Mouse (Mus musculus) intestine, embryonic 15.5 days (tissue): ENCODE measurements around the gene Ikzf5. TPM values are rescaled to one million over a fixed set of nuclear protein-coding genes. Genes with fewer than 3 reads are reported as not detected.
"Not testable (repeated sequence)": the region's sequence is repeated elsewhere in the genome, so short reads cannot be mapped to it uniquely, and the experiment has no call there.

Source experiments
- ATAC-seq: fragments of 200-750 bp; cut with Nextera tagmentation; 2 replicates; pipeline ENCODE4 v1.8.0; 2017; ENCODE audit warnings: moderate TSS enrichment, moderate library complexity
- H3K27ac ChIP-seq: fragments of 300-500 bp; sonication (generic); 2 replicates; pipeline ENCODE4 v1.5.1; 2015; ENCODE audit warnings: mild to moderate bottlenecking, inconsistent platforms
- H3K27me3 ChIP-seq: fragments of 300-500 bp; sonication (generic); replicated peaks from 2 replicates; pipeline ENCODE4 v1.6.1; 2015; ENCODE audit warnings: inconsistent platforms
- H3K36me3 ChIP-seq: fragments of 300-500 bp; sonication (generic); 2 replicates; pipeline ENCODE4 v1.6.1; 2015; ENCODE audit warnings: inconsistent platforms
- H3K4me1 ChIP-seq: fragments of 300-500 bp; sonication (generic); replicated peaks from 2 replicates; pipeline ENCODE4 v1.6.1; 2015; ENCODE audit warnings: inconsistent platforms
- H3K4me2 ChIP-seq: fragments of 300-500 bp; sonication (generic); replicated peaks from 2 replicates; pipeline ENCODE4 v1.6.1; 2015; ENCODE audit warnings: mild to moderate bottlenecking, inconsistent platforms
- H3K4me3 ChIP-seq: fragments of 300-500 bp; sonication (generic); replicated peaks from 2 replicates; pipeline ENCODE4 v1.5.1; 2015; ENCODE audit warnings: inconsistent platforms
- H3K9ac ChIP-seq: fragments of 300-500 bp; sonication (generic); 2 replicates; pipeline ENCODE4 v1.6.1; 2015; ENCODE audit warnings: inconsistent platforms
- H3K9me3 ChIP-seq: fragments of 300-500 bp; sonication (generic); 2 replicates; pipeline ENCODE4 v1.6.1; 2016; ENCODE audit warnings: inconsistent platforms
- WGBS: fragments of 180-500 bp; shearing (Covaris S2); methylation state at CpG from one replicate; pipeline ENCODE4 v1.1.7; 2015; 5-methylcytosine and 5-hydroxymethylcytosine counted together
- polyA plus RNA-seq: library from polyadenylated mRNA; unstranded; fragments of >200 nt; fragmentation: Nextera tagmentation; extraction: Ambion mirVana; gene quantifications from 2 replicates; pipeline ENCODE4 v1.2.1, GENCODE M21; 2015

Ikzf5 gene
- polyA plus RNA-seq, result 10.0 and 10.8 TPM in 2 replicates

DNA sequence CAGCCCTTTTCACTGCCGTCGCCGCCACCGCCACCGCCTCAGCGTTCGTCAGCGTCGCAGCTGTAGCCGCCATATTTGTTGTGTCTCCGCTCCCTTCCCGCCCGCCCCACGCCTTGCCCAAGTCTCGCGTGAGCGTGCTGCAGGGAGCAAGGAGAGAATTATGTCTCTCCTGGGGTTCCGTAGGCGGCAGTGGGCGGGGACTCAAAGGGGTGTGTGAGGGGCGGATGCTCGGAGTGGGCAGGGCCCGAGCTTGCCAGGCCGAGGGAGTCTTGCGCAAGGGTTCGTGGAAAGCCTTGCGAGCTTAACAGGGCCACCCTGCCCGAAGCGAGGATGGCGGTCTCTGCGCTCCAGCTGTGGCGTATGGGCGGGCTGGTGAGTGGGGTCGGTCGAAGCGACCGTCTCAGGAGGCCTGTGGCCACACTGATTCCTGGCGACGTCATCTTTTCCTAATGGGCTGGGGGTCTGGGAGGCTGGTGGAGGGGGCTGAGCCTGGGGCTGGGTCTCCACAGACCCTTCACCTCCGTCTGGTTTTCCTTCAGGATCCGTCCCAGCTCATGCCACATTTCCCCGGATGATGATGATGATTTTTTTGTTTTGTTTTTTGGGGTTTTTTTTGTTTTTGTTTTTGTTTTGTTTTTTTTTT is at the start of gene Ikzf5, which contains the start of gene Acadsb:
Gene Ikzf5, minus strand, starts transcription at position 106 of the 643 bp plus-strand sequence.
Gene Acadsb, plus strand, starts transcription at position 186 of the 643 bp plus-strand sequence.
- ATAC-seq, result peak; percentile 98
- Histone ChIP-seq H3K27me3 (no peaks in the 10 kb centered on the region), H3K9me3 (no peaks in the 10 kb centered on the region), H3K4me2 (peak within 1 kb of the TSS; percentile 79), H3K4me3 (peak within 1 kb of the TSS; percentile 96), H3K9ac (peak within 1 kb of the TSS; percentile 96), H3K36me3 (no peaks in the 10 kb centered on the region), H3K27ac (peak within 1 kb of the TSS; percentile 74), H3K4me1 (peaks cover 6% of the 10 kb centered on the region; the same call in 1 of the 2 replicates)
- WGBS, result under 1% methylated on average over 42 of the region's 42 CpGs

DNA sequence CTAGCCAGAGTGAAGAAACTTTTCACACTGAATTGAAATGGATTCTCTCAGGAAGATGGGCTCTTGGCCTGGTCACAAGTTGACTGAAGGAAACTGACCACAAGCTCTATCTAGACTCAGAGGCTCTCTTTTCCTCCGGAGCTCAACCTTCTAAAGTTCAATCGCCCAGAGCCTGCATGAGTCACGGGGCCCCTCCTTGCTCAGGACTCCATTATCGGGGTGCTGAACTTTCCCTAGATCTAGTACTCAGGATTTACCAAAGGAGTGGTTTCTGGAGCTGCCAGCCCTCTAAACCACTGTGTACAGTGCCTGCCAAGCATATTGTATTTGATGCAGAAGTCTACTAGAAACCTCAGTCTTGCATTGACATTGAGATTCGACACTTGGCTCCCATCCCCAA is 46.4 kb upstream of the Ikzf5 start:
- no peaks in the 10 kb centered on the region for H3K9me3 ChIP-seq
- no peak overlapping the region for H3K9ac ChIP-seq
- no peaks in the 10 kb centered on the region for H3K4me1 ChIP-seq
- H3K27me3 ChIP-seq, result no peaks in the 10 kb centered on the region
- no peaks in the 10 kb centered on the region for H3K36me3 ChIP-seq
- WGBS, result 82% methylated on average over 5 of the region's 5 CpGs
- ATAC-seq, result no peak
- H3K4me2 ChIP-seq, result no peak overlapping the region
- no peak overlapping the region for H3K27ac ChIP-seq
- no peak overlapping the region for H3K4me3 ChIP-seq

DNA sequence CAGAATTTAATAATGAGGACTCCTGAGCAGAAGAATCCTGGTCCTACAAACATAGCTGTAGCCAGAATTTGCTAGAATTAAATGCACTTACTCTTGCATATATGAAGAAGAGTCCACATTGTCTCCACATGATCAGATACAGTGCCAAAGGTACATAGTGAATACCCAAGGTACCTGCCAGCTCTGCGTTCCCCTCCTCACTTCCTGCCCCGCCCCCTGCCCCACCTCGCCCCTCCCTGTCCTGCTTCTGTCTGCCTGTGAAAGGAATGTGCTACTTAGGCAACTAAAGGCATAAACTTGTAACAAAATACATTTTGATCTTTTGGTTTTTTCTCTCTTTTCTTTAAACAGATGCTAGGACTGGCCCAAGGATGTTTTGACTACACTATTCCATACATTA is 26.7 kb upstream of the Ikzf5 start:
- Histone ChIP-seq H3K4me3 (no peak overlapping the region), H3K27ac (no peak overlapping the region), H3K27me3 (no peaks in the 10 kb centered on the region), H3K36me3 (no peaks in the 10 kb centered on the region), H3K9me3 (no peaks in the 10 kb centered on the region), H3K4me1 (no peaks in the 10 kb centered on the region), H3K9ac (no peak overlapping the region), H3K4me2 (no peak overlapping the region)
- 45% methylated on average over 3 of the region's 3 CpGs for WGBS
- ATAC-seq, result 0 out of 2 replicates have a peak, but pooled peaks have one; percentile 62

DNA sequence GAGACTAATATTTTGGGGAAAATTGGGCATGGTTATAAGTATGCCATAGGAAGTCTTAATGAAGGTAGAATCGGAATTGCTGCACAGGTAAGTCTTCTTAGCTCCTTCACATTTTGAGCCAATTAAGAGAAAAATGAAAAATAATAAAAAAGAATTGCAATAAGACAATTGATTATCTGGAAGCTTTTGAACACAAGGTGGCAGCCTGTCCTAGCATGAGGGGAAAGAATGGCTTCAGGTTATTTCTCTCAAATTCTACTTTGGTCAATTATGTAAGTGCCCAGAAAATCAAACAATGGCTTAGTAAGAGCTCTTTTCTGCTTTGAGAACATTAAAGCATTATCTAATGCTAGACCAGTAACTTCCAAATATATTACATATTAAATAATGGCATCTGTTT is 24.0 kb upstream of the Ikzf5 start:
- H3K4me3 ChIP-seq, result no peak overlapping the region
- H3K27ac ChIP-seq, result no peak overlapping the region
- H3K4me2 ChIP-seq, result no peak overlapping the region
- no peaks in the 10 kb centered on the region for H3K27me3 ChIP-seq
- H3K4me1 ChIP-seq, result no peaks in the 10 kb centered on the region
- peaks cover 5% of the 10 kb centered on the region; the same call in 1 of the 2 replicates for H3K36me3 ChIP-seq
- H3K9me3 ChIP-seq, result no peaks in the 10 kb centered on the region
- WGBS, result 85% methylated on average over 1 of the region's 1 CpGs
- ATAC-seq, result no peak
- H3K9ac ChIP-seq, result no peak overlapping the region

DNA sequence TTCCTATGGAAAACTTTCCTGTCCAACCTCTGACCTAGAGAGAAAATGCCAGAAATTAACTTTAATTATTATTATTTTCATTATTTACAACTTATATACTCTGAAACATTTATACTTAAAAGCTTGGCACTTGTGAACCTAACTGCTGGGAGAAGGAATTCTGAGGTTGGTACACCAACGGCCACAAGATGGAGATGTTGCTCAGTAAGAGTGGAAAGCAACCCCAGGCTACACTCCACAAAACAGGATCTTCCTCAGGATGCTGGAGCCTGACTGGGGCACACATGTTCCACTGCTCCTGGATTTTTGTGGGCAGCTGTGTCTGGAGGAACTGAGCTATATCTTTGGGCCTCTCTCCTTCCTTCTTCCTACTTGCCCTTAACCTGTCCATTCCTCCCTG is 21.9 kb upstream of the Ikzf5 start:
- Histone ChIP-seq H3K4me2 (no peak overlapping the region), H3K9me3 (no peaks in the 10 kb centered on the region), H3K4me3 (no peak overlapping the region), H3K27ac (no peak overlapping the region), H3K36me3 (peaks cover 5% of the 10 kb centered on the region; the same call in 1 of the 2 replicates), H3K9ac (no peak overlapping the region), H3K4me1 (no peaks in the 10 kb centered on the region), H3K27me3 (no peaks in the 10 kb centered on the region)
- ATAC-seq, result no peak
- WGBS, result 15% methylated on average over 1 of the region's 1 CpGs

DNA sequence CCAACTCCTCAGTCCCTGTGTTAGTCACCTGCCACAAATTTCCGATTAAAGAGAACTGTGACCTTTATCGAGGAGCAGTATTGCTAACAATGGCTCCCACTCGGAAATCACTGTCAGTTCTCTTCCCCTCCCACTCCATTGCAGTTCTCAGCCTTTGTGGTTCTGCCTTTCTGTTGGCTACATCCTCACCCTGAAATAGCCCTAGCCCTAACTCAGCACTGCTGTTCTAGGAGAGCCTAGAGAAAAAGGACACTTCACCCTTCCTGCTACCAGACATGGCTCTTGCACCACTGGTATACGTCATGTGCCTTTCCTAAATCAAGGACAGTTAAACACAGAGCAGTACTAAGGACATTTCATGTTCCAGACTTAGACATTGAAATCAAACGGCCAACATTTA is 17.0 kb upstream of the Ikzf5 start:
- Histone ChIP-seq H3K4me1 (no peaks in the 10 kb centered on the region), H3K36me3 (peaks cover 5% of the 10 kb centered on the region; the same call in 1 of the 2 replicates), H3K4me3 (no peak overlapping the region), H3K27ac (no peak overlapping the region), H3K9me3 (no peaks in the 10 kb centered on the region), H3K4me2 (no peak overlapping the region), H3K9ac (no peak overlapping the region), H3K27me3 (no peaks in the 10 kb centered on the region)
- no peak for ATAC-seq
- WGBS, result 85% methylated on average over 5 of the region's 5 CpGs

DNA sequence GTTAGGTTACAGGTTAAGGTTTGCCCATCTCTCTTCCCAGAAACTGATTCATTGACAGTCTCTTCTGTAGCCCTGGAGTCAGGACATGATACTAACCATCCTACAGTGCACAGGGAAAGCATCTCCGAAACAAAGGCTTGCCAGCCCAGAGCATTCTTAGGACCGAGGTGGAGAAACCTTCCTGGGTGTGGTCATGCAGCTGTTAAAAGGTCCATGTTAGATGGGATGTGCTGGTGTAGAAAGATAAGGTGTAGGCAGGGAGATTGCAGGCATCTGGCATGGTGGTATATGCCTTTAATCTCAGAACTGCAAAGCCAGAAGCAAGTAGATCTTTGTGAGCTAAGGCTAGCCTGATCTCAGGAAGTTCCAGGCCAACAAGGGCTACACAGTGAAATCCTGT is 14.6 kb upstream of the Ikzf5 start:
- no peaks in the 10 kb centered on the region for H3K36me3 ChIP-seq
- no peak overlapping the region for H3K4me2 ChIP-seq
- no peaks in the 10 kb centered on the region for H3K9me3 ChIP-seq
- H3K27me3 ChIP-seq, result no peaks in the 10 kb centered on the region
- 78% methylated on average over 2 of the region's 2 CpGs for WGBS
- no peak overlapping the region for H3K4me3 ChIP-seq
- no peaks in the 10 kb centered on the region for H3K4me1 ChIP-seq
- no peak overlapping the region for H3K9ac ChIP-seq
- peak; percentile 28; the same call in 1 of the 2 replicates for ATAC-seq
- no peak overlapping the region for H3K27ac ChIP-seq

DNA sequence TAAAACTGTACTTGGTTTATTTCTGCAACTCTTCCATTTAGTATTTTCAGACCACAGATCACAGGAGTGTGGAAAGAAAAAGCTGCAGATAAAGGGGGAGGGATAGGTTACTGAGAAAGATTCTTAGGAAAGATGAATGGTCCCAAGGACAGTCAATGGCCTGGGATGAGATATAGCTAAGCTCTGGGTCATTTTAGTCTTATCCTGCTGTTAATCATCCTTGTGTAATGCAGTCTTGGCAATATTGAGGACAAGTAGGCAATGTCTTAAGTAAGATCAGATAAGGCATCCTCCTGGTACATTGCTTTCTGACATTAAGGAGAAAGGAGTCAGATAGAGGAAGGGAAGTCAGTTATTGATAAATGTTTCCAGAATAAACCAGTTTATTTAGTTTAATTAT is 7.3 kb upstream of the Ikzf5 start:
- Histone ChIP-seq H3K27me3 (no peaks in the 10 kb centered on the region), H3K9ac (no peak overlapping the region), H3K4me2 (no peak overlapping the region), H3K9me3 (no peaks in the 10 kb centered on the region), H3K4me3 (no peak overlapping the region), H3K27ac (no peak overlapping the region), H3K36me3 (no peaks in the 10 kb centered on the region), H3K4me1 (no peaks in the 10 kb centered on the region; the same call in 1 of the 2 replicates)
- no peak for ATAC-seq

DNA sequence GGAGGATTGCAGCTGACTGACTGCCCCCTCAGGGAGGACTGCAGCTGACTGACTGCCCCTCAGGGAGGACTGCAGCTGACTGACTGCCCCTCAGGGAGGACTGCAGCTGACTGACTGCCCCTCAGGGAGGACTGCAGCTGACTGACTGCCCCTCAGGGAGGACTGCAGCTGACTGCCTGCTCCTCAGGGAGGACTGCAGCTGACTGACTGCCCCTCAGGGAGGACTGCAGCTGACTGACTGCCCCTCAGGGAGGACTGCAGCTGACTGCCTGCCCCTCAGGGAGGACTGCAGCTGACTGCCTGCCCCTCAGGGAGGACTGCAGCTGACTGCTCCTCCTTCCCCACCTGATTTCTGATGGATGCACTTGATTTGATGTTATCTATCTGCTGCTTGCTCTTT is 6.4 kb upstream of the Ikzf5 start:
- ATAC-seq, H3K4me2 ChIP-seq, H3K4me3 ChIP-seq, H3K27me3 ChIP-seq, H3K9me3 ChIP-seq, H3K4me1 ChIP-seq, H3K36me3 ChIP-seq, H3K9ac ChIP-seq, H3K27ac ChIP-seq: not testable (repeated sequence)

DNA sequence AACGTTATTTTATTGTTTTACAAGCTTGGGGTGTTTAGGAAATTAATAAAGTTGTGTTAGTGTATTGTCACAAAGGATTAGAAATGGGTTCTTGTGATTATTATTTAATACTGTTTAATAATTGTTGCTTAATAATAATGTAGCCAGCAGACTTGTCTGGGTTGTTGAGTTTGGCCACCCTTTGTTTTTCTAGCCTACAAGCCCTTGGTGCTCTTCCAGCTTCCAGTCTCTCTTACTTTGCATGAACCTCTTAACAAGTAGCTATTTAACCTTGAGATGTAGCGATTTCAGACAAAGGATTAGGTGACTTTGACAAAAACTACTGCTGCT is 1.6 kb upstream of the Ikzf5 start:
- Histone ChIP-seq H3K36me3 (no peaks in the 10 kb centered on the region), H3K27me3 (no peaks in the 10 kb centered on the region), H3K9me3 (no peaks in the 10 kb centered on the region), H3K4me1 (peaks cover 6% of the 10 kb centered on the region; the same call in 1 of the 2 replicates), H3K9ac (no peak overlapping the region), H3K4me2 (peak overlapping the region; percentile 79), H3K4me3 (no peak overlapping the region), H3K27ac (no peak overlapping the region)
- 32% methylated on average over 2 of the region's 2 CpGs for WGBS
- no peak for ATAC-seq

DNA sequence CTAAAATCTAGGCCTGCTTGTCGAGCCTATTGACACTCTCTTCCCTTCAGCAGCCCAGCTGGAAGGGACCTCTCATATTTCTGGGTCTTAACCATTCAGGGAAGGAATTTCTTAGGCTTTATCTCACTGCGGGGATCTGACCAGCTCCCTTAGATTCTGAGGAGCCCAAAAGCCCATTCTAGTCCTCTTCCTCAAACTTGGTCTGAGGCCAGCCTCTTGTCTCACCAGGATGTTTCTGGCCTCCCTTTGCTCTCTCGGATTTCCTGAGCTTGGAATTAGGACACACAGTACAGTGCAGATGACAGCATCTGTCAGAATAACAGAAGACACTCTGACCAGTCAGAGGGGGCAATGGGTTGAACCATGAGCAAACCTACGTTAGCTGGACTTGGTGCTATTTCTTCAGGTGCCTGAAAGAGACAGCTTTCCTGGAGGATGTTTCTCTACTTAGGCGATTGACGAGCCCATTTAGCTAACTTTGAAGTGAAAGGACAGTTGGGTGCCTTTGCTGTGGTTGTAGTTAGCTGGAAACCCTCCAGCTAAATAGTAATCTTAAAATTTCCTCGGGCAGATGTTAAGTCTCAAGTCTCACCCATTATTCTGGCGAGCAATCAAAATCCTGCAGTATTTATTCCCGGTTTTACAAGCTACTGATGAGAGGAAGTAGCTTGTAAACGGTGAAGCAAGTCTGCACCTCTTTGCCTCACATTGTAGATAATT is 1.1 kb upstream of the Ikzf5 start:
- 16% methylated on average over 10 of the region's 10 CpGs for WGBS
- Histone ChIP-seq H3K4me3 (peak overlapping the region; percentile 96), H3K4me2 (peak overlapping the region; percentile 79), H3K27ac (peak overlapping the region; percentile 54), H3K9ac (peak overlapping the region; percentile 33), H3K9me3 (no peaks in the 10 kb centered on the region), H3K27me3 (no peaks in the 10 kb centered on the region), H3K36me3 (no peaks in the 10 kb centered on the region), H3K4me1 (peaks cover 6% of the 10 kb centered on the region; the same call in 1 of the 2 replicates)
- ATAC-seq, result no peak

DNA sequence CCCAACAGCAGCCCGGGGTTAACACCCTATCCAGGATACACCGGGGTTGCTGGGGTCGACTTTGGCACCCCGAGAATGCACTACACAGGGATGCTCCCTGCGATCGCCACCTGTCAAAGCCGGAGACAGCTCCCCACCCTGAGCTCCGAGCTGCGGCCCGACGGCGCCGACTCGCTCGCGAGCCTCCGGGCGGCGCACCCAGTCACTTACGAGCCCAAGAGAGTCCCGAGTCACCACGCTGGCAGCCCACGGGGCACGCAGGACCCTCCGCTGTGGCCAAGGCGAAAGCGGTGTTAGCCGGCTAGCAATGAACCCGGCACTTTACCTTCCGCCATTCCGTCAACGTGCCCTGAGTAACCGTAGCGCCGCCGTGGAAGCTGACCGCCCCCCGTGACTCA is 334 bp downstream of the Ikzf5 start:
- no peaks in the 10 kb centered on the region for H3K36me3 ChIP-seq
- peak overlapping the region; percentile 37 for H3K27ac ChIP-seq
- H3K4me2 ChIP-seq, result peak overlapping the region; percentile 79
- peaks cover 6% of the 10 kb centered on the region; the same call in 1 of the 2 replicates for H3K4me1 ChIP-seq
- H3K9me3 ChIP-seq, result no peaks in the 10 kb centered on the region
- H3K27me3 ChIP-seq, result no peaks in the 10 kb centered on the region
- peak; percentile 74 for ATAC-seq
- peak overlapping the region; percentile 96 for H3K9ac ChIP-seq
- H3K4me3 ChIP-seq, result peak overlapping the region; percentile 96
- WGBS, result under 1% methylated on average over 38 of the region's 38 CpGs
